Mouse (Mus musculus): ENCODE measurements at regions not wholly inside any gene's neighbourhood (a gene's known extent, or its start where the extent isn't known, plus 50 kb on each side); places are given as distances from the start of the nearest gene placed in this dataset.

- no peak overlapping the region for H3K9ac ChIP-seq (ENCODE audit: low read length)
- no peak overlapping the region for H3K4me3 ChIP-seq (ENCODE audit: low read depth, low read length)
- H3K36me3 ChIP-seq (ENCODE audit: control insufficient read depth, insufficient read depth, low read length), result no peaks in the 10 kb centered on the region
- 45% methylated on average over 10 of the region's 10 CpGs for WGBS
- H3K27ac ChIP-seq (replicated peaks; ENCODE audit: low read depth, low read length), result no peak overlapping the region
- no peak for DNase-seq (ENCODE audit: low spot score)
- H3K9me3 ChIP-seq (ENCODE audit: control insufficient read depth, low read length), result no peaks in the 10 kb centered on the region
- no peak for ATAC-seq (ENCODE audit: insufficient number of reproducible peaks, low FRiP score, low TSS enrichment, low read depth)
- H3K27me3 ChIP-seq (ENCODE audit: control insufficient read depth, insufficient read depth, low read length), result peaks cover 5% of the 10 kb centered on the region; the same call in 1 of the 2 replicates
- no peak overlapping the region for H3K4me2 ChIP-seq (ENCODE audit: low read depth, severe bottlenecking)
- H3K4me1 ChIP-seq (ENCODE audit: control insufficient read depth, insufficient read depth, low read length), result peaks cover 15% of the 10 kb centered on the region
These were observed 272.9 kb downstream of the Meis1 start for GRCm38 (mm10) chr11:18745840-18746239.

- H3K36me3 ChIP-seq (ENCODE audit: control insufficient read depth, insufficient read depth, low read length), result no peaks in the 10 kb centered on the region
- H3K27me3 ChIP-seq (ENCODE audit: control insufficient read depth, insufficient read depth, low read length), result no peaks in the 10 kb centered on the region
- H3K27ac ChIP-seq (replicated peaks; ENCODE audit: low read depth, low read length), result no peak overlapping the region
- no peaks in the 10 kb centered on the region for H3K9me3 ChIP-seq (ENCODE audit: control insufficient read depth, low read length)
- H3K4me2 ChIP-seq (ENCODE audit: low read depth, severe bottlenecking), result no peak overlapping the region
- no peak overlapping the region for H3K9ac ChIP-seq (ENCODE audit: low read length)
- DNase-seq (ENCODE audit: low spot score), result no peak
- ATAC-seq (ENCODE audit: insufficient number of reproducible peaks, low FRiP score, low TSS enrichment, low read depth), result no peak
- H3K4me1 ChIP-seq (ENCODE audit: control insufficient read depth, insufficient read depth, low read length), result no peaks in the 10 kb centered on the region
- 89% methylated on average over 4 of the region's 4 CpGs for WGBS
- H3K4me3 ChIP-seq (ENCODE audit: low read depth, low read length), result no peak overlapping the region
These were observed 283.7 kb downstream of the Meis1 start for GRCm38 (mm10) chr11:18734904-18735664.

GRCm38 (mm10) chr11:18734075-18734474 is 284.7 kb downstream of the Meis1 start:
- DNase-seq (ENCODE audit: low spot score), result no peak
- Histone ChIP-seq H3K36me3 (ENCODE audit: control insufficient read depth, insufficient read depth, low read length) (no peaks in the 10 kb centered on the region), H3K9me3 (ENCODE audit: control insufficient read depth, low read length) (no peaks in the 10 kb centered on the region), H3K4me2 (ENCODE audit: low read depth, severe bottlenecking) (no peak overlapping the region), H3K9ac (ENCODE audit: low read length) (no peak overlapping the region), H3K27ac (replicated peaks; ENCODE audit: low read depth, low read length) (no peak overlapping the region), H3K27me3 (ENCODE audit: control insufficient read depth, insufficient read depth, low read length) (no peaks in the 10 kb centered on the region), H3K4me1 (ENCODE audit: control insufficient read depth, insufficient read depth, low read length) (no peaks in the 10 kb centered on the region), H3K4me3 (ENCODE audit: low read depth, low read length) (no peak overlapping the region)
- ATAC-seq (ENCODE audit: insufficient number of reproducible peaks, low FRiP score, low TSS enrichment, low read depth), result no peak
- 91% methylated on average over 1 of the region's 1 CpGs for WGBS

GRCm38 (mm10) chr11:18729742-18730141 is 289.0 kb downstream of the Meis1 start:
- Histone ChIP-seq H3K36me3 (ENCODE audit: control insufficient read depth, insufficient read depth, low read length) (no peaks in the 10 kb centered on the region), H3K4me2 (ENCODE audit: low read depth, severe bottlenecking) (no peak overlapping the region), H3K9me3 (ENCODE audit: control insufficient read depth, low read length) (no peaks in the 10 kb centered on the region), H3K9ac (ENCODE audit: low read length) (no peak overlapping the region), H3K4me3 (ENCODE audit: low read depth, low read length) (no peak overlapping the region), H3K4me1 (ENCODE audit: control insufficient read depth, insufficient read depth, low read length) (no peaks in the 10 kb centered on the region), H3K27me3 (ENCODE audit: control insufficient read depth, insufficient read depth, low read length) (no peaks in the 10 kb centered on the region), H3K27ac (replicated peaks; ENCODE audit: low read depth, low read length) (no peak overlapping the region)
- 76% methylated on average over 4 of the region's 4 CpGs for WGBS
- DNase-seq (ENCODE audit: low spot score) (no peak), ATAC-seq (ENCODE audit: insufficient number of reproducible peaks, low FRiP score, low TSS enrichment, low read depth) (no peak)

GRCm38 (mm10) chr11:18722770-18723169 is 296.0 kb downstream of the Meis1 start:
- H3K27me3 ChIP-seq (ENCODE audit: control insufficient read depth, insufficient read depth, low read length), result no peaks in the 10 kb centered on the region
- ATAC-seq (ENCODE audit: insufficient number of reproducible peaks, low FRiP score, low TSS enrichment, low read depth) (no peak), DNase-seq (ENCODE audit: low spot score) (no peak)
- H3K4me1 ChIP-seq (ENCODE audit: control insufficient read depth, insufficient read depth, low read length), result no peaks in the 10 kb centered on the region
- no peak overlapping the region for H3K4me2 ChIP-seq (ENCODE audit: low read depth, severe bottlenecking)
- no peak overlapping the region for H3K9ac ChIP-seq (ENCODE audit: low read length)
- no peak overlapping the region for H3K27ac ChIP-seq (replicated peaks; ENCODE audit: low read depth, low read length)
- H3K4me3 ChIP-seq (ENCODE audit: low read depth, low read length), result no peak overlapping the region
- H3K9me3 ChIP-seq (ENCODE audit: control insufficient read depth, low read length), result no peaks in the 10 kb centered on the region
- no peaks in the 10 kb centered on the region for H3K36me3 ChIP-seq (ENCODE audit: control insufficient read depth, insufficient read depth, low read length)
- WGBS, result 72% methylated on average over 8 of the region's 8 CpGs

GRCm38 (mm10) chr11:18715851-18716126 is 303.0 kb downstream of the Meis1 start:
- H3K9ac ChIP-seq (ENCODE audit: low read length), result no peak overlapping the region

GRCm38 (mm10) chr11:18715050-18715850 is 303.5 kb downstream of the Meis1 start:
- H3K36me3 ChIP-seq (ENCODE audit: control insufficient read depth, insufficient read depth, low read length), result no peaks in the 10 kb centered on the region
- H3K27me3 ChIP-seq (ENCODE audit: control insufficient read depth, insufficient read depth, low read length), result no peaks in the 10 kb centered on the region
- no peak overlapping the region for H3K9ac ChIP-seq (ENCODE audit: low read length)
- DNase-seq (ENCODE audit: low spot score) (peak; percentile 36), ATAC-seq (ENCODE audit: insufficient number of reproducible peaks, low FRiP score, low TSS enrichment, low read depth) (peak; percentile 29; the same call in 1 of the 2 replicates)
- H3K4me1 ChIP-seq (ENCODE audit: control insufficient read depth, insufficient read depth, low read length), result peaks cover 19% of the 10 kb centered on the region
- H3K9me3 ChIP-seq (ENCODE audit: control insufficient read depth, low read length), result no peaks in the 10 kb centered on the region
- H3K27ac ChIP-seq (replicated peaks; ENCODE audit: low read depth, low read length), result no peak overlapping the region
- H3K4me2 ChIP-seq (ENCODE audit: low read depth, severe bottlenecking), result no peak overlapping the region
- WGBS, result 32% methylated on average over 2 of the region's 2 CpGs
- no peak overlapping the region for H3K4me3 ChIP-seq (ENCODE audit: low read depth, low read length)

More at GRCm38 (mm10) chr11:18715851-18716126, 303.0 kb downstream of the Meis1 start:
- ATAC-seq (ENCODE audit: insufficient number of reproducible peaks, low FRiP score, low TSS enrichment, low read depth) (no peak), DNase-seq (ENCODE audit: low spot score) (no peak)
- WGBS, result 31% methylated on average over 1 of the region's 1 CpGs
- no peak overlapping the region for H3K4me3 ChIP-seq (ENCODE audit: low read depth, low read length)
- no peaks in the 10 kb centered on the region for H3K9me3 ChIP-seq (ENCODE audit: control insufficient read depth, low read length)
- H3K27ac ChIP-seq (replicated peaks; ENCODE audit: low read depth, low read length), result no peak overlapping the region
- H3K36me3 ChIP-seq (ENCODE audit: control insufficient read depth, insufficient read depth, low read length), result no peaks in the 10 kb centered on the region
- H3K27me3 ChIP-seq (ENCODE audit: control insufficient read depth, insufficient read depth, low read length), result no peaks in the 10 kb centered on the region
- peaks cover 19% of the 10 kb centered on the region for H3K4me1 ChIP-seq (ENCODE audit: control insufficient read depth, insufficient read depth, low read length)
- no peak overlapping the region for H3K4me2 ChIP-seq (ENCODE audit: low read depth, severe bottlenecking)

GRCm38 (mm10) chr11:18714400-18714799 is 304.4 kb downstream of the Meis1 start:
- Histone ChIP-seq H3K9me3 (ENCODE audit: control insufficient read depth, low read length) (no peaks in the 10 kb centered on the region), H3K4me3 (ENCODE audit: low read depth, low read length) (no peak overlapping the region), H3K27me3 (ENCODE audit: control insufficient read depth, insufficient read depth, low read length) (no peaks in the 10 kb centered on the region), H3K9ac (ENCODE audit: low read length) (no peak overlapping the region), H3K4me1 (ENCODE audit: control insufficient read depth, insufficient read depth, low read length) (peaks cover 19% of the 10 kb centered on the region), H3K36me3 (ENCODE audit: control insufficient read depth, insufficient read depth, low read length) (no peaks in the 10 kb centered on the region), H3K27ac (replicated peaks; ENCODE audit: low read depth, low read length) (no peak overlapping the region), H3K4me2 (ENCODE audit: low read depth, severe bottlenecking) (no peak overlapping the region)
- 4% methylated on average over 5 of the region's 5 CpGs for WGBS
- peak; percentile 50 for DNase-seq (ENCODE audit: low spot score)
- ATAC-seq (ENCODE audit: insufficient number of reproducible peaks, low FRiP score, low TSS enrichment, low read depth), result no peak

Data from limb, embryonic 11.5 days (tissue).